Mouse (Mus musculus) limb, embryonic 12.5 days (tissue): ENCODE measurements around the gene Mdc1. TPM values are rescaled to one million over a fixed set of nuclear protein-coding genes. Genes with fewer than 3 reads are reported as not detected.

Experiments used
- ATAC-seq: fragments of 200-750 bp; cut with Nextera tagmentation; 2 replicates; pipeline ENCODE4 v1.8.0; 2017; ENCODE audit warnings: low read depth, moderate TSS enrichment; ENCODE audit not compliant: insufficient number of reproducible peaks, insufficient read depth, low FRiP score, low TSS enrichment
- H3K27ac ChIP-seq: fragments of 300-500 bp; sonication (generic); 2 replicates; pipeline ENCODE4 v1.5.1; 2016; ENCODE audit warnings: mild to moderate bottlenecking, moderate library complexity
- H3K27me3 ChIP-seq: fragments of 300-500 bp; sonication (generic); 2 replicates; pipeline ENCODE4 v1.6.1; 2016; ENCODE audit warnings: mild to moderate bottlenecking, moderate library complexity
- H3K36me3 ChIP-seq: fragments of 300-500 bp; sonication (generic); 2 replicates; pipeline ENCODE4 v1.6.1; 2016; ENCODE audit warnings: mild to moderate bottlenecking, moderate library complexity
- H3K4me1 ChIP-seq: fragments of 300-500 bp; sonication (generic); replicated peaks from 2 replicates; pipeline ENCODE4 v1.6.1; 2016
- H3K4me2 ChIP-seq: fragments of 300-500 bp; sonication (generic); 2 replicates; pipeline ENCODE4 v1.6.1; 2016; ENCODE audit warnings: mild to moderate bottlenecking, moderate library complexity
- H3K4me3 ChIP-seq: fragments of 300-500 bp; sonication (generic); replicated peaks from 2 replicates; pipeline ENCODE4 v1.5.1; 2016; ENCODE audit warnings: mild to moderate bottlenecking
- H3K9ac ChIP-seq: fragments of 300-500 bp; sonication (generic); replicated peaks from 2 replicates; pipeline ENCODE4 v1.6.1; 2016; ENCODE audit warnings: mild to moderate bottlenecking, moderate library complexity
- H3K9me3 ChIP-seq: fragments of 300-500 bp; sonication (generic); 2 replicates; pipeline ENCODE4 v1.6.1; 2016; ENCODE audit warnings: mild to moderate bottlenecking, moderate library complexity
- WGBS: fragments of 180-500 bp; shearing (Covaris S2); methylation state at CpG from one replicate; pipeline ENCODE4 v1.1.7; 2016; 5-methylcytosine and 5-hydroxymethylcytosine counted together
- polyA plus RNA-seq: library from polyadenylated mRNA; unstranded; fragments of >200 nt; fragmentation: Nextera tagmentation; extraction: Ambion mirVana; gene quantifications from 2 replicates; pipeline ENCODE4 v1.2.1, GENCODE M21; 2016

Gene Mdc1
- polyA plus RNA-seq, 1 experiment from 2014 or later = 16.9 TPM

DNA sequence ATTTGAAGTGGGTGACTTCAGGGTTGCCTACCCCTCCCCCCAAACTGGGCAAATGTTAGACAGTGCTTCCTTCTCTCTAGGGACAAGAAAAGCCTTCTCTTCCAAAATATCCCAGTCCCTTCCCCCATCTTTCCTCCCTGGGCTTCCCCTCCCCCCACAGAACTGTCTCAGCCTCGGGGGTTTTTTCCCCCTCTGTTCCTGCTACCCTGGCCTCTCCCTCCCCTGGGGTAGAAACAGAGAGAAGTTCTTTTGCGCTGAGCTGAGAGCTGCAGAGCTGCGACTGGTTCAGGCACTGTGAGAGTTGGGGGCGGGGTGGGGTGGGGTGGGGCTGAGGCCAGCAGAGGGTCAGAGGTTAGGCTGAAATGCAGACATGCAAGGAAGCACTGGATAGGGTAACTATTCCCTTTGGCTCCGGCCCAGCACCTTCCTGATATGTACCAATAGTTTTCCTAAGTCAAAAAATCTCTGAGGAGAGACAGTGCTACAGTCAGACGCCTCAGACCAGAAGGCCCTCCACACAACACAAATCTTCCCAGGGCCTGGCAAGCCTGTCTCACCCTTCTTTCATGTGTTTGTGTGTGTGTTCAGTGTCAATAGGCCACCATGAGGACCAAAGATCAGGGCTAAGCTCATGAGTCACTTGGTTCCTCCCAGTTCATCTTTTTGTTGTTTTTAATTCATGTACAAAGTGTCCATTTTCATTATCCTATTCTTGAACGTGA is 28.2 kb downstream of the Mdc1 start:
- H3K27me3 ChIP-seq = no peaks in the 10 kb centered on the region
- peak overlapping the region; percentile 98 for H3K4me2 ChIP-seq
- ATAC-seq = no peak
- peak overlapping the region; percentile 79 for H3K9ac ChIP-seq
- H3K36me3 ChIP-seq = peaks cover 47% of the 10 kb centered on the region
- peaks cover 52% of the 10 kb centered on the region for H3K4me1 ChIP-seq
- 0 out of 2 replicates have a peak, but pooled peaks cover 3% of the 10 kb centered on the region for H3K9me3 ChIP-seq
- H3K4me3 ChIP-seq = peak overlapping the region; percentile 67
- 6% methylated on average over 7 of the region's 7 CpGs for WGBS
- H3K27ac ChIP-seq = peak overlapping the region; percentile 76

DNA sequence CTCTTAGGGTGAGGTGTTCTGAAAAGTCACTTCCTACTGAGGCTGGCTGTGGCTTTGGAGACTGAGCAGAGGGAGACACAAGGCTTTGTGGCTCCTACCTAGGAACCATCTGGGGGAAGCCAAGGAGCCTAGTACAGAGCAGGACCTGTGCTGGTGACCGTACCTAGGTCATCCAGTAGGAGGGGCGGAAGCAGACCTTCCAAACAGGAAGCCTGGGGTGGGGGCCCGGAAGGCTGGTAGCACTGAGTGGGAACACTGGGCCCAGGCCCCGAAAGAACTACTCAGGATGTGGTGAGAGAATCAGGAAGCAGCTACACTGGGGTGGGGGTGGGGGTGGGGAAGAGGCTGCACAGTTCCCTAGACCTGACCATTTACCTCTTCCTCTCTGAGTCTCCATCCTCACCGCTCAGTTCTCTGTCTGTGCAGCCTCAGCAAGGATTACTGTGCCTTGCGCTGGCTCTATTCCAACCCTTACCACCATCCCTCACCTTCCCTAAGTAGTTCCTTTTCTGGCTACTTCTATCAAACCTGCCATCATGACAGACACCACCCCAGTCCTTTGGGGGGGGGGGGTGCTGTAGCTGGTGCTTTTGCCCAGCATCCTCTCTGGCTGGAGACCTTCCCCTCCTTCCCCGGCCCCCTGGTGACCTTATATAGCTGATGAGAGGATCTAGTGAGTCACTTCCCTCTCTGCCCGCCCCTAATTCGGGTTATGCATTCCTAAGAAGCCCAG is 29.0 kb downstream of the Mdc1 start:
- 61% methylated on average over 9 of the region's 9 CpGs for WGBS
- peak overlapping the region; percentile 76 for H3K27ac ChIP-seq

DNA sequence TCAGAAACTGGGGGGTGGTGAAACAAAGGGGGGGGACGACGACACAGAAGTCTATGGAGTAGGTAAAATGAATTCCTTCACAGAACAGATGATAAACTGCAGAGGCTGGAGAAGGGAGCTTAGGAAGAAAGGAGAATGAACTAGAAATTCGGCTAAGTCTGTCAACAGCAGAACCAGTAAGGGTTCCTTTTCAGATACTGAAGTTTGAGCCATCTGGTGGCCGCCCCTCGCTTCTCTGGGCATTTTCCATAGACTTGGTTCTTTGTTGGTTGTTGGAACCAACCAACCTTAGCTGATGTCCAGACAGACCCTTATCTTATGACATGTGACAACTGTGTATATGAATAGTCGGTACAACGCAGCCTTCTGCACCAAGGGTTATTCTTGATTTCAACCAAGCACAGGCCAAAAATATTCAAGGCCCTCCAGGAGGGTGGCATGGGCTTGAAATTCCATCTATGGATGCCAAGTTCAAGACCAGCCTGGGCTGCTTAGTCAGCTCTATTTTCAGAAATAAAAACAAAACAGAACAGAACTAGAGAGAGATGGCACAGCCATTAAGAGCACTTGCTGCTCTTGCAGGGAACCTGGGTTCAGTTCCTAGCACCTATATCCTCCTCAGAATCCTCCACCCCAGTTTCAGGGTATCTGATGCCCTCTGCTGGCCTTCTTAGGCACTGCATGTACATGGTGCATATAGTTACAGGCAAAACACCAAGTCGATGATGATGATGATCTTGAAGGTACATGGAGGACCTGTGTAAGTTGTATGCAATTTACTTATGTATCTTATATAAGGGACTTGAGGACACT is 29.8 kb downstream of the Mdc1 start:
- Histone ChIP-seq H3K4me3 (peak overlapping the region; percentile 67), H3K36me3 (peaks cover 59% of the 10 kb centered on the region), H3K9ac (peak overlapping the region; percentile 79; the same call in 1 of the 2 replicates), H3K4me1 (peaks cover 45% of the 10 kb centered on the region), H3K4me2 (peak overlapping the region; percentile 98), H3K27ac (peak overlapping the region; percentile 76; the same call in 1 of the 2 replicates), H3K27me3 (no peaks in the 10 kb centered on the region), H3K9me3 (0 out of 2 replicates have a peak, but pooled peaks cover 3% of the 10 kb centered on the region)
- ATAC-seq = no peak
- 88% methylated on average over 8 of the region's 8 CpGs for WGBS

More for the DNA sequence above, 29.0 kb downstream of the Mdc1 start:
- Histone ChIP-seq H3K4me2 (peak overlapping the region; percentile 98), H3K36me3 (peaks cover 54% of the 10 kb centered on the region), H3K9me3 (0 out of 2 replicates have a peak, but pooled peaks cover 3% of the 10 kb centered on the region), H3K4me1 (peaks cover 45% of the 10 kb centered on the region), H3K27me3 (no peaks in the 10 kb centered on the region), H3K9ac (peak overlapping the region; percentile 79), H3K4me3 (peak overlapping the region; percentile 67)
- ATAC-seq = no peak

DNA sequence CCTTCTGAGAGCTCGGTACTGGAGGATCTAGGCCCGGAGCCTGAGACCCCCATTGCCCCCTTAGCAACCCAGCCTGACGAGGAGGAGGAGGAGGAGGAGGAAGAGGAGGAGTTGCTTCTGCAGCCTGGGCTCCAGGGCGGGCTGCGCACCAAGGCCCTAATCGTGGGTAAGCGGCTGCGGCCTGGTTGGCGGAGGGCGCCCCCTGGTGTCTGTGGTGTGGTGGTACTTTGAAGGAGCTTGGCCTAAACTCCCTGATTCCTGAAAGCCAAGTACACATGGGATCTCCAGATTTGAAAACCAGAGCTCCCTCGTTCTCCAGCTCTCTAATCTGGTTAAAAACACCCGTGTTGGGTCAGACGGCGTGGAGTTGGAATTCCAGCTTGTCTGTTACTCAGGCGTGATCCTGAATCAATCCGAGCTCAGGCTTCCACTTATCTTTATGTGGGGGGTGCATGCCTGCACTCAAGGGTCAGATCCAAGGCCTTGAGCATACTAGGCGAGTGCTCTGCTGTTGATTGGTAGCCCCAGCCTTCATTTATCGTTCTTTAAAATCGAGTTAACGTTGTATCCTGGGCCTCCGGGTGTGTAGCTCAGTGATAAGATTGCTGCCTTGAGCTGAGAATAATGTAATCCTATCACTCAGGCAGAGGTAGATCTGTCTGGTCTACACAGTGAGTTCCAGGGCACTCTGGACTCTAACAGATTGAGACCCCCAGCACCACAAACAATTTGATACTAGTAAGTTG is 32.6 kb downstream of the Mdc1 start:
- Histone ChIP-seq H3K27me3 (no peaks in the 10 kb centered on the region), H3K4me3 (0 out of 2 replicates have a peak overlapping the region, but pooled peaks have one; percentile 4), H3K9ac (peak overlapping the region; percentile 37; the same call in 1 of the 2 replicates), H3K4me1 (peaks cover 24% of the 10 kb centered on the region), H3K4me2 (peak overlapping the region; percentile 30), H3K27ac (no peak overlapping the region), H3K36me3 (peaks cover 63% of the 10 kb centered on the region), H3K9me3 (0 out of 2 replicates have a peak, but pooled peaks cover 3% of the 10 kb centered on the region)
- 33% methylated on average over 21 of the region's 21 CpGs for WGBS
- ATAC-seq = no peak

DNA sequence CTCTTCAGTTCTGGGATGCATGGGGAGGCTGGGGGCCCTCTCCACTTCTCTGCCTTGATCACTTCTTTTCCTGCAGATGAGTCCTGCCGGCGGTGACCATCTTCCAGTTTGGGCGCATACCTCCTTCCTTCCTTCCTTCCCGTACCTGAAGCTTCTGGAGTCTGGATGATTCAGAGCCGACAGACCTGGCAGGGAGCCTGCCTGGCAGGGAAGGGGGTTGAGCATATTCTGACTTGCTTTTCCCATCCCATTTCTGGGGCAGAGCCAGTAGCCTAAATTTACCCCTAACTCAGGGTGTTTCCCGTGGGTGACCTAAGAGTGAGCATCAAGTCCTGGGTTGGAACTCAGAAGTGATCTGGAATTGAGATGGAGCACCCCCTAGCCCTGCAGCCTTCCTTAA is 33.4 kb downstream of the Mdc1 start:
- no peak overlapping the region for H3K4me2 ChIP-seq
- no peak overlapping the region for H3K9ac ChIP-seq
- 88% methylated on average over 6 of the region's 6 CpGs for WGBS
- H3K4me1 ChIP-seq = peaks cover 16% of the 10 kb centered on the region
- 0 out of 2 replicates have a peak, but pooled peaks cover 3% of the 10 kb centered on the region for H3K9me3 ChIP-seq
- H3K27me3 ChIP-seq = no peaks in the 10 kb centered on the region
- no peak overlapping the region for H3K4me3 ChIP-seq
- no peak for ATAC-seq
- no peak overlapping the region for H3K27ac ChIP-seq
- H3K36me3 ChIP-seq = peaks cover 60% of the 10 kb centered on the region

DNA sequence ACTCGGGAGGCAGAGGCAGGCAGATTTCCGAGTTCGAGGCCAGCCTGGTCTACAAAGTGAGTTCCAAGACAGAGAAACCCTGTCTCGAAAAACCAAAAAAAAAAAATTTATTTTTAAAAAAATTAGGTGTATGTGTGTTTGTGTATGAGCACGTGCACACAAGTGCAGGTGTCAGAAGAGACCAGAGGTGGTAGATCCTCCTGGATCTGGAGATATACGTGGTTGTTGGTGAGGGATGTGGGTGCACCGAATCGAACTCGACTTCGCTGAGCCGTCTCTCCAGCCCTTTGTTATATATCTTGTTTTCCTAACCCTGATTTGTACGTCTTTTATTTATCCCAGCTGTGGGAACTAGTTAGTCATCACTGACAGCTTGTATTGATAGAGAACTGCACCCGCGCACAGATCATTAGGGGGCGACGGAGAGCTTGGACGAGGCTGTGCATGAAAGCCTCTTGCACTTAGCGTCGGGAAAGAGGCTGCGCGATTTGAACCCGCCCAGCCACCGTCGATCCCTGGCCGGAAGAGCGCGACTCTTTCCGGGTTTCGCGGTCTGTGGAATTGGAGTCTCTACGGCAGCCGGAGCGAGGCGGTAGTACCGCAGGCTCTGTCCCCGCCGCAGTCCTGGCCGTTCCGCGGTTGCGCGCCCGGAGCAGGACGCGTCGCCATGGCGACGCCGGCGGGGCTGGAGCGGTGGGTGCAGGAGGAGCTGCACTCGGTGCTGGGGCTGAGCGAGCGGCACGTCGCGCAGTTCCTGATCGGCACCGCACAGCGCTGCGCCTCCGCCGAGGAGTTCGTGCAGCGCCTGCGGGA is 38.1 kb downstream of the Mdc1 start, which contains the start of gene Dhx16:
TSS of gene Dhx16 (plus strand) at position 575 of the 813 bp plus-strand sequence.
- Histone ChIP-seq H3K4me2 (peak within 1 kb of the TSS; percentile 84), H3K9me3 (no peaks in the 10 kb centered on the region), H3K4me1 (peaks cover 11% of the 10 kb centered on the region), H3K27ac (peak within 1 kb of the TSS; percentile 69; the same call in 1 of the 2 replicates), H3K9ac (peak within 1 kb of the TSS; percentile 85), H3K4me3 (peak within 1 kb of the TSS; percentile 97), H3K36me3 (peaks cover 59% of the 10 kb centered on the region), H3K27me3 (no peaks in the 10 kb centered on the region)
- 5% methylated on average over 66 of the region's 66 CpGs for WGBS
- peak; percentile 91 for ATAC-seq

DNA sequence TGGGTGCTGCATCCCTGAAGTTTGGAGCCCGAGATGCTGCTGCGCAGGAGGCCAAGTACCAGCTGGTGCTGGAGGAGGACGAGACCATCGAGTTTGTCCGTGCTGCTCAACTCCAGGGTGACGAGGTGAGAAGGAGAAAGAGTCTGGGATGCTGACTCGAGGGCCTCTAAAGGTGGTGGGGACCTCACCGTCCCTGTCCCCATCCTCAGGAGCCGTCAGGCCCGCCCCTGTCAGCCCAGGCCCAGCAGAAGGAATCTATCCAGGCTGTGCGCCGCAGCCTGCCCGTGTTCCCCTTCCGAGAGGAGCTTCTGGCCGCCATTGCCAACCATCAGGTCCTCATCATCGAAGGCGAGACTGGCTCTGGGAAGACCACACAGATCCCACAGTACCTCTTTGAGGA is 41.6 kb downstream of the Mdc1 start:
- H3K4me3 ChIP-seq = no peak overlapping the region
- H3K36me3 ChIP-seq = peaks cover 69% of the 10 kb centered on the region
- H3K9me3 ChIP-seq = no peaks in the 10 kb centered on the region
- no peaks in the 10 kb centered on the region for H3K27me3 ChIP-seq
- H3K27ac ChIP-seq = no peak overlapping the region
- 95% methylated on average over 17 of the region's 17 CpGs for whole genome bisulfite sequencing
- no peak for ATAC-seq
- no peak overlapping the region for H3K9ac ChIP-seq
- H3K4me1 ChIP-seq = peaks cover 11% of the 10 kb centered on the region
- H3K4me2 ChIP-seq = no peak overlapping the region

DNA sequence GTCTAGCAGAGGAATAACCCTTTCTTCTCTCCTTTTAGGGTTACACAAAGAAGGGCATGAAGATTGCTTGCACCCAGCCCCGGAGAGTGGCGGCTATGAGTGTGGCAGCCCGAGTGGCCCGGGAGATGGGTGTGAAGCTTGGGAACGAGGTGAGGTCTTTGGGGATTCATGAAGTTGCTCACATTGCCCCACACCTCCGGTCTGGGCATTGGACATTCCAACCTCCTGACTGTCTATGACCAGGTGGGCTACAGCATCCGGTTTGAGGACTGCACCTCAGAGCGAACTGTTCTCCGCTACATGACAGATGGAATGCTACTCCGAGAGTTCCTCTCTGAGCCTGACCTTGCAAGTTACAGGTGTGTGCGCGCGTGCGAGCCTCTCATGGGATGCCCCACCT is 42.5 kb downstream of the Mdc1 start:
- H3K4me1 ChIP-seq = peaks cover 11% of the 10 kb centered on the region
- H3K27me3 ChIP-seq = no peaks in the 10 kb centered on the region
- H3K9me3 ChIP-seq = no peaks in the 10 kb centered on the region
- no peak for ATAC-seq
- 94% methylated on average over 14 of the region's 14 CpGs for WGBS
- H3K4me3 ChIP-seq = no peak overlapping the region
- no peak overlapping the region for H3K4me2 ChIP-seq
- H3K9ac ChIP-seq = no peak overlapping the region
- H3K36me3 ChIP-seq = peaks cover 77% of the 10 kb centered on the region
- H3K27ac ChIP-seq = no peak overlapping the region

DNA sequence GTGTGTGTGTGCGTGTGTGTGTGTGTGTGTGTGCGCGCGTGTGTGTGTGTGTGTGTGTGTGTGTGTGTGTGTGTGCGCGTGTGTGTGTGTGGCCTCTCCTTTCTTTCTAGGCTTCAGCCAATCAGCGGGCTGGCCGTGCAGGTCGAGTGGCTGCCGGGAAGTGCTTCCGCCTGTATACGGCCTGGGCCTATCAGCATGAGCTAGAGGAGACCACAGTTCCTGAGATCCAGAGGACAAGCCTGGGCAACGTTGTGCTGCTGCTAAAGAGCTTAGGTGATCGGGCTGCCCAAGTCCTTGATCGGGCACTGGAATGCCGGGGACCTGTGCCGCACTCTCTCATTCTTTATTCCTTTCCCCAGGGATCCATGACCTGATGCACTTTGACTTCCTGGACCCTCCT is 46.4 kb downstream of the Mdc1 start:
- Histone ChIP-seq H3K9me3 (no peaks in the 10 kb centered on the region), H3K4me1 (no peaks in the 10 kb centered on the region), H3K4me3 (no peak overlapping the region), H3K27ac (no peak overlapping the region), H3K36me3 (peaks cover 96% of the 10 kb centered on the region), H3K4me2 (no peak overlapping the region), H3K9ac (no peak overlapping the region), H3K27me3 (no peaks in the 10 kb centered on the region)
- ATAC-seq = no peak
- WGBS = 65% methylated on average over 13 of the region's 17 CpGs
